Mouse (Mus musculus) E14TG2a.4 (cell line): ENCODE results near the gene Pagr1a.
A peak's percentile ranks its signal among the peaks of the same experiment; 100 is the strongest.

ENCODE experiments used
- H3K27me3 ChIP-seq: 2 replicates; pipeline ENCODE4 v1.6.1; 2014; ENCODE audit warnings: low read length, control low read depth; ENCODE audit not compliant: insufficient read depth
- H3K36me3 ChIP-seq: 2 replicates; pipeline ENCODE4 v1.6.1; 2014; ENCODE audit warnings: low read length, control low read depth; ENCODE audit not compliant: insufficient read depth
- H3K4me1 ChIP-seq: replicated peaks from 2 replicates; pipeline ENCODE4 v1.6.1; 2014; ENCODE audit warnings: low read depth, low read length, control low read depth
- H3K4me3 ChIP-seq: replicated peaks from 2 replicates; pipeline ENCODE4 v1.5.1; 2014; ENCODE audit warnings: mild to moderate bottlenecking, low read length
- H3K9me3 ChIP-seq: 2 replicates; pipeline ENCODE4 v1.6.1; 2014; ENCODE audit warnings: low read length, control low read depth
- CTCF ChIP-seq: conservative IDR thresholded peaks from 2 replicates; pipeline ENCODE4 v1.5.1; 2014; ENCODE audit warnings: low read length
- NANOG ChIP-seq: IDR thresholded peaks from 2 replicates; pipeline ENCODE4 v1.6.1; 2014; ENCODE audit warnings: borderline replicate concordance, low read length, mixed read lengths
- POU5F1 ChIP-seq: IDR thresholded peaks from 2 replicates; pipeline ENCODE4 v1.6.1; 2014; ENCODE audit warnings: low read length, borderline replicate concordance

The Pagr1a gene

DNA sequence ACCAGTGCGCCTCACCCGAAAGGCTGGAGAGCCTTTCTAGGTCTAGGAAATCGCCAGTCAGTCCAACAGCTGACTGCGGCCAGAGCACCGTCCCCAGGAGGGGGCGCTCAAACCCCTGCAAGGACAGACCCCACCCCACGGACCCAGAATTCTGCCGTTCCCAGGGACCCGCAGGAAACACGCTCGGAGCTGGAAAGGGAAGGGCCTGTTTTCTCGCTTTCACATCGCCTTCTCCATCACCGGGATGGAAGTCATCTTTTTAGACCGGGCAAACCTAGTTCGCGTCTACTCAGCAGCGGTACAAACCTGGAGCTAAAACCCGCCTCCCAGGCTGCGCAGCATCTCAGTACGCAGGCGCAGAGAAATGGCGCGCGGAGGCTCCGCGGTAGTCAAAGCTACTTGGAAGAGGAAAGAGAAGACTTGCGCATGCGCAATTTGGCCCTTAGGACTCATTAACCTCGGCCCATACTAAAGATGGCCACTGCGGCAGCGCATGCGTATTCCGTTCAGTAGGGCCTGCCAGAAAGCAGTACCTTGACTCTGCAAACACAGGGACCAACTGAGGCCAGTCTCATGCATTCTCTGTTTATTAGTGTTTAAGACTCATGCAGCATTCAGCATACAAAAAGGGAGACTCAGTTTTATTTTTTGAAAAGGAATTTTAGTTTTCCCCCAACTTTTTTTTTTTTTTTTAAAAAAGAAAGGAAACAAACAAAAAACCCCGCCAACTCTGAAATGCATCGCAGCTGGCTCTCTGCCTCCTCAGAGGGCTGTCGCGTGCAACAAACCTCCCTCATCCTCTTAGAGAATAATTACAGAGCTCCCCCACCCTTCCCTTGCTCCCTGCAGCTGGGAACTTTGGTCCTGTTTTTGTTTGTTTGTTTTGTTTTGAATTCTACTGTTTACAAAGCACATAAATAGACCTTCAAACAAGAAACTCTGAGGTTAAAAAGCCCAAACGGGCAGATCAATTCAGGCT, at the start of gene Pagr1a:
Pagr1a (minus strand) TSS at position 382 of the 979 bp plus-strand sequence.
- Histone ChIP-seq H3K4me3 (peak within 1 kb of the TSS; percentile 97), H3K27me3 (no peaks in the 10 kb centered on the region), H3K9me3 (no peaks in the 10 kb centered on the region), H3K36me3 (peaks cover 56% of the 10 kb centered on the region), H3K4me1 (peaks cover 84% of the 10 kb centered on the region)
- TF ChIP-seq CTCF (peak; percentile 86), POU5F1 (no peak)

DNA sequence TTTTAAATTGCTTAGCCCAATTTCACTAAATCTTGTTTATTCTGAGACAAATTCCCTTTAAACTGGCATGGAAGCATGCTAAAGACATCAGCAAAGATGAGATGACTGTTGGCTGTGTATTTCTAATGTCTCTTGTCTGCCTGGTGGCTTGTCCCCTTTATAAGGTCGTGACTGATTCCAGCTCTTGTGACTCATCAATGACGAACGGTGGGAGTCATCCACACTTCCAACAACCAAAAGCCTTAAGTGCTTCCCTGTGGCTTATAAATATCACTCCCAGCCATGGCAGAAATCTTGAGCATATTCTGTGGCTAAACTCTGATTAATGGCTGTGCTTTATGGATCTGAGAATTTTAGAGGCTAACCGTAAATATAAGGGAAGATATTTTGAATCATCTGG, 49.2 kb upstream of the Pagr1a start:
- Histone ChIP-seq H3K4me1 (peaks cover 10% of the 10 kb centered on the region), H3K36me3 (no peaks in the 10 kb centered on the region), H3K4me3 (no peak overlapping the region), H3K27me3 (0 out of 2 replicates have a peak, but pooled peaks cover 2% of the 10 kb centered on the region), H3K9me3 (no peaks in the 10 kb centered on the region)
- TF ChIP-seq NANOG (no peak), CTCF (no peak), POU5F1 (no peak)

DNA sequence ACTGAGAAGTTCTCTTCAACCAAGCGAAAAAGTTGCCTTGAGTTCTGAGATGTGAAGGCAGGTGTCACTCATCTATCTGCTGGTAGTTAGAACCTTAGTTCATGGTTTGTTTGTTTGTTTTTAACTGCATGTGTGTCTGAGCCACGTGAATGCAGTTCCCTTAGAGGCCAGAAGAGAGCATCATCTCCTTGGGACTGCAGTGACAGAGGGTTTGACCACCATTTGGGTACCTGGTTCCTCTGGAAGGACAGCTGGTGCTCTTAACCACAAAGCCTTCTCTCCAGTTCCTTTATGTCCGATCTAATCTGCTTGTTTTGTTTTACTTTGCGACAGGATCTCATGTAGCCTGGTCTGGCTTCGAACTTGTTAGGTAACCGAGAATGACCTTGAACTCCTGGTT, 48.4 kb upstream of the Pagr1a start:
- Histone ChIP-seq H3K4me3 (no peak overlapping the region), H3K27me3 (peaks cover 7% of the 10 kb centered on the region), H3K4me1 (peaks cover 11% of the 10 kb centered on the region), H3K9me3 (no peaks in the 10 kb centered on the region), H3K36me3 (no peaks in the 10 kb centered on the region)
- TF ChIP-seq NANOG = no peak
- peak; percentile 27 for TF ChIP-seq CTCF

DNA sequence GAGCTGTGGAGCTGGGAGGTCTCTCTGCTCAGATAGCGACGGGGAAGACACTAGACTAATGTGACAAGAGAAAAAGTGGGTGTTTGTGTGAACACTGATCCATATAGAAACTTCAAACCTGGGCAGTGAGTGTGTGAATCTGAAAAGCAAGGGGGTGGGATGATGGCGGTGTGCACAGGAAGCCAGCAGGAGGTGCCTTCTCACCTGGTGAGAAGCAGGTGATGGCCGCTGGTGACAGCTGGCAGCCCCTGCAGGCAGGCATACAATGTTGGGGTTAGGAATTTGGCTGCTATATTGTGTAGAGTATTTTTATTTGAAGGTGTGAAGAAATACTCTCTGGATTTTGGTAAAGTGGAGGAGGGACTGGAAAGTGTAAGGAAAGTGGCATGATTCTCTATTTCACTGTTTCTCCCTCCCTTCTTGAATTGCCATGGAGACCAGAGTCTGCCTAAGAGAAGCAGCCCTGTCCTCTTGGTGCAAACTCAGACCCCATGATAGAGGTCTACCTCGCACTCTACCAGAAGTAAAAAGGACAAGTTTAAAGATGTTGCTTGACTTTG, 38.0 kb upstream of the Pagr1a start:
- no peaks in the 10 kb centered on the region for H3K36me3 ChIP-seq
- no peak overlapping the region for H3K4me3 ChIP-seq
- peaks cover 6% of the 10 kb centered on the region; the same call in 1 of the 2 replicates for H3K4me1 ChIP-seq
- no peaks in the 10 kb centered on the region for H3K9me3 ChIP-seq
- TF ChIP-seq CTCF (no peak), NANOG (no peak), POU5F1 (no peak)
- H3K27me3 ChIP-seq = peaks cover 12% of the 10 kb centered on the region

DNA sequence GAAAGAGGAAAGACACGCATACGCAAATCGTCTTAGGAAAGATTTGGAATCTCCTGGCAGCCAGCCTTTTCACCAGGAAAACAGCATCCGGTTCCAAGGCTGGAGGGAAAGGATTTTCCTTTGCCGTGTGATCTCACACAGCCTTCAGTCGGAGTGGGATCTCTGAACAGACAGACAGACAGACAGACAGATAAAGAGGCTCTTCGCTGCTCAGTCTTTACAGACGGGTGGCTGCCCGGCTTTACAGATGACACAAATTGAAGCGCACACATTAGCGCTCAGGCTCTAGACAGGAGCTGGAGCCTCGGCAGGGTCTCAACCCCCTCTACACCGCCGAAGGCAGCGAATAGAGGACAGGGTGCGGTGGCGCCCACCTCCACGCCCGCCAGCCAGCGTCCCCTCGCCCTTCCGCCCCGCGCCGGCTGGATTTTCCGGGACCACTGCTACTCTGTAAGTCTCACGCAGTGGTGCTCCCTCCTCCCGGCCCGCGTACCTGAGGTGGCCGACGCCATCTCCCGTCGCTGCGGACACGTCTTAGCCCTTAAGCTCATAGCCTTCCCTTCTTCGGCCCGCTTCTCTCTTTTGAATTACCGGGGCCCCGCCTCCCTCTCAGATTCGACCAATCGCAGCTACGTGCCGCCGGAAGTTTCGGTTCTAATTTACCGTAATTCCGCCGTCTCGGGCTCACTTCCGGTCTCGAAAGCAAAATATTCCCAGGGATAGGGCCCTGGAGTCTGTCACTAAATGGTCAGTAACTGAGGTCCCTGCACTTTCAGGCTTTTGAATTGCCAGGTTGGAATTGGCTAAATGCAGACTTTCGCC, 24.9 kb upstream of the Pagr1a start, which contains the start of gene Kif22:
Kif22 (minus strand) TSS at position 621 of the 822 bp plus-strand sequence.
- TF ChIP-seq NANOG (no peak), POU5F1 (no peak), CTCF (no peak)

DNA sequence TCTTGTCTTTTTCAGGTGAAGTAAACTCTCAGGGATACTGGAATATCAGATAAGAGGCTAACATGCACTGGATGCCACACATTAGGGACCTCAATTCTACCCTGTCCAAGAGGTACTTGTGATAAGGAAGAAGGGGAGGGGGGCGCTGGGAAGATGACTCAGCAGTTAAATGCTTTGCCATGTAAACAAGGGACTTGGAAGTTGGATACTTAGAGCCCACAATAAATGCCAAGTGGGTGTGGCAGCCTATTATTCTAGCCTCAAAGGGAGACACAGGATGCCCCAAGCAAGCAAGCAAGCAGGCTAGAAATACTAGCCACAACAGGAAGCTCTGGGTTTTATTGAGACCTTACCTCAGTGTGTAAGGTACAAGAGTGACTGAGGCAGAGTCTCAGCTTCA, 14.1 kb upstream of the Pagr1a start:
- H3K9me3 ChIP-seq = no peaks in the 10 kb centered on the region
- TF ChIP-seq CTCF = no peak
- TF ChIP-seq POU5F1 = no peak
- no peak for TF ChIP-seq NANOG
- peaks cover 85% of the 10 kb centered on the region for H3K36me3 ChIP-seq
- H3K4me1 ChIP-seq = peaks cover 85% of the 10 kb centered on the region
- H3K4me3 ChIP-seq = peak overlapping the region; percentile 29
- H3K27me3 ChIP-seq = no peaks in the 10 kb centered on the region

More for the DNA sequence above, 24.9 kb upstream of the Pagr1a start, which contains the start of gene Kif22:
- Histone ChIP-seq H3K36me3 (peaks cover 27% of the 10 kb centered on the region), H3K27me3 (no peaks in the 10 kb centered on the region), H3K9me3 (no peaks in the 10 kb centered on the region), H3K4me1 (peaks cover 53% of the 10 kb centered on the region), H3K4me3 (peak within 1 kb of the TSS; percentile 98)

DNA sequence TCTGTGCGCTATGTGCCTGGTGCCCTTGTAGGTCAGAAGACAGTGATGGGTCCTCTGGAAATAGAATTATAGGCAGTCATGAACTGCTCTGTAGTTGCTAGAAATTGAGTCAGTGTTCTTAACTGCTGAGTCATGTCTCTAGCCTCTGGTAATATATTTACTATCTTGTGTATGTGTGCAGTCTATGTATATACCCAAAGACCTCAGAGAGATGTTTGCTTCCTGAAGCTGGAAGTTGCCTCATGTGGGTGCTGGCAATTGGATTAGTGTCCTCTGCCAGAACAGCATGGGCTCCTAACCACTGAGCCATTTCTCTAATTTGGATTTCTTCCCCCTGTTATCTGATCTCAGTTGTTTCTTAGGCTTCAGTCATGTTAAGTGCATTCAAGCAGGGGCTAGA, 13.0 kb upstream of the Pagr1a start:
- Histone ChIP-seq H3K27me3 (no peaks in the 10 kb centered on the region), H3K4me1 (peaks cover 75% of the 10 kb centered on the region), H3K9me3 (no peaks in the 10 kb centered on the region), H3K4me3 (no peak overlapping the region), H3K36me3 (peaks cover 77% of the 10 kb centered on the region)
- no peak for TF ChIP-seq NANOG
- TF ChIP-seq CTCF = no peak
- no peak for TF ChIP-seq POU5F1

DNA sequence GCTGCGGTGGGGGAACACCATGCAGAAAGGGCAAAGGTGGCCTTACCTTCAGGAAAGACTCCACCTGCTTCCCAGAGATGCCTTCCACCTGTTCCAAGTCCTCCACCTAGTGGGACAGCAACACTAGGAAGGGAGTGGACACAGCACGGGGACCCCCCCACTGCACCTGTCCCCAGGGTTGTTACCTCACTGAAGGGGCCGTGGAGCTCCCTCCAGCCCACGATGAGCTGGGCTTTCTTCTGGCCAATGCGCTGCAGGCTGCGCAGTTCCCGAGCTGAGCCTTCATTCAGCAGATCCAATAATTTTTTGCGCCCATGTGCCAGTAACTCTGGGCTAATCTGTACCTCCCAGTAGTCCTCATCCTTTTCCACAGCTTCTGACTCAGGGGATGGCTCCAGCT, 10.7 kb upstream of the Pagr1a start:
- H3K4me1 ChIP-seq = peaks cover 74% of the 10 kb centered on the region
- H3K36me3 ChIP-seq = peaks cover 77% of the 10 kb centered on the region
- TF ChIP-seq CTCF = no peak
- TF ChIP-seq NANOG = no peak
- no peak for TF ChIP-seq POU5F1
- H3K4me3 ChIP-seq = peak overlapping the region; percentile 86
- H3K9me3 ChIP-seq = no peaks in the 10 kb centered on the region
- no peaks in the 10 kb centered on the region for H3K27me3 ChIP-seq
